Mouse (Mus musculus): ENCODE data around the gene Zfp800. TPM values are rescaled to one million over a fixed set of nuclear protein-coding genes. Genes with fewer than 3 reads are reported as not detected.

The Zfp800 gene
- polyA plus RNA-seq, 1 experiment from 2014 or later = 19.6 TPM

- H3K27ac ChIP-seq (ENCODE audit: low read depth, low read length) = no peak overlapping the region
- H3K9ac ChIP-seq (ENCODE audit: low read length) = no peak overlapping the region
- H3K36me3 ChIP-seq (ENCODE audit: control insufficient read depth, insufficient read depth, low read length) = no peaks in the 10 kb centered on the region
- no peak overlapping the region for H3K4me3 ChIP-seq (ENCODE audit: low read depth, low read length)
- no peaks in the 10 kb centered on the region for H3K27me3 ChIP-seq (replicated peaks; ENCODE audit: control insufficient read depth, insufficient read depth, low read length)
- DNase-seq (ENCODE audit: low spot score) (peak; percentile 37), ATAC-seq (no peak)
- no peaks in the 10 kb centered on the region for H3K4me1 ChIP-seq (ENCODE audit: control insufficient read depth, insufficient read depth, low read length)
- no peak overlapping the region for H3K4me2 ChIP-seq (ENCODE audit: low read length)
- no peaks in the 10 kb centered on the region for H3K9me3 ChIP-seq (replicated peaks; ENCODE audit: control insufficient read depth, low read length)
These were observed 88.1 kb downstream of the Zfp800 start for GRCm38 (mm10) chr6:28309692-28310091.

- H3K4me1 ChIP-seq (ENCODE audit: control insufficient read depth, insufficient read depth, low read length) = no peaks in the 10 kb centered on the region
- DNase-seq (ENCODE audit: low spot score) = no peak
- H3K36me3 ChIP-seq (ENCODE audit: control insufficient read depth, insufficient read depth, low read length) = no peaks in the 10 kb centered on the region
- 88% methylated on average over 3 of the region's 3 CpGs for WGBS
- H3K27ac ChIP-seq (ENCODE audit: low read depth, low read length) = no peak overlapping the region
- H3K9me3 ChIP-seq (replicated peaks; ENCODE audit: control insufficient read depth, low read length) = no peaks in the 10 kb centered on the region
- ATAC-seq = no peak
- no peak overlapping the region for H3K9ac ChIP-seq (ENCODE audit: low read length)
- H3K27me3 ChIP-seq (replicated peaks; ENCODE audit: control insufficient read depth, insufficient read depth, low read length) = no peaks in the 10 kb centered on the region
- H3K4me2 ChIP-seq (ENCODE audit: low read length) = no peak overlapping the region
- H3K4me3 ChIP-seq (ENCODE audit: low read depth, low read length) = no peak overlapping the region
These were observed 88.9 kb downstream of the Zfp800 start for GRCm38 (mm10) chr6:28308929-28309328.

- Histone ChIP-seq H3K9ac (ENCODE audit: low read length) (no peak overlapping the region), H3K36me3 (ENCODE audit: control insufficient read depth, insufficient read depth, low read length) (no peaks in the 10 kb centered on the region), H3K9me3 (replicated peaks; ENCODE audit: control insufficient read depth, low read length) (no peaks in the 10 kb centered on the region), H3K27me3 (replicated peaks; ENCODE audit: control insufficient read depth, insufficient read depth, low read length) (no peaks in the 10 kb centered on the region), H3K27ac (ENCODE audit: low read depth, low read length) (no peak overlapping the region), H3K4me3 (ENCODE audit: low read depth, low read length) (no peak overlapping the region), H3K4me2 (ENCODE audit: low read length) (no peak overlapping the region), H3K4me1 (ENCODE audit: control insufficient read depth, insufficient read depth, low read length) (no peaks in the 10 kb centered on the region)
- ATAC-seq (no peak), DNase-seq (ENCODE audit: low spot score) (no peak)
- 73% methylated on average over 2 of the region's 2 CpGs for WGBS
These were observed 91.1 kb downstream of the Zfp800 start for GRCm38 (mm10) chr6:28306702-28307101.

- H3K4me3 ChIP-seq (ENCODE audit: low read depth, low read length) = no peak overlapping the region
- DNase-seq (ENCODE audit: low spot score) = no peak
- no peak overlapping the region for H3K9ac ChIP-seq (ENCODE audit: low read length)
- no peak for ATAC-seq
- no peaks in the 10 kb centered on the region for H3K27me3 ChIP-seq (replicated peaks; ENCODE audit: control insufficient read depth, insufficient read depth, low read length)
- H3K27ac ChIP-seq (ENCODE audit: low read depth, low read length) = no peak overlapping the region
- no peaks in the 10 kb centered on the region for H3K4me1 ChIP-seq (ENCODE audit: control insufficient read depth, insufficient read depth, low read length)
- no peak overlapping the region for H3K4me2 ChIP-seq (ENCODE audit: low read length)
- no peaks in the 10 kb centered on the region for H3K36me3 ChIP-seq (ENCODE audit: control insufficient read depth, insufficient read depth, low read length)
- 18% methylated on average over 8 of the region's 8 CpGs for WGBS
- H3K9me3 ChIP-seq (replicated peaks; ENCODE audit: control insufficient read depth, low read length) = no peaks in the 10 kb centered on the region
These were observed 101.5 kb downstream of the Zfp800 start for GRCm38 (mm10) chr6:28296306-28296705.

- Histone ChIP-seq H3K4me2 (ENCODE audit: low read length) (no peak overlapping the region), H3K9me3 (replicated peaks; ENCODE audit: control insufficient read depth, low read length) (no peaks in the 10 kb centered on the region), H3K4me1 (ENCODE audit: control insufficient read depth, insufficient read depth, low read length) (no peaks in the 10 kb centered on the region), H3K27ac (ENCODE audit: low read depth, low read length) (no peak overlapping the region), H3K36me3 (ENCODE audit: control insufficient read depth, insufficient read depth, low read length) (no peaks in the 10 kb centered on the region), H3K27me3 (replicated peaks; ENCODE audit: control insufficient read depth, insufficient read depth, low read length) (no peaks in the 10 kb centered on the region), H3K9ac (ENCODE audit: low read length) (no peak overlapping the region), H3K4me3 (ENCODE audit: low read depth, low read length) (no peak overlapping the region)
- 60% methylated on average over 7 of the region's 7 CpGs for WGBS
- no peak for DNase-seq (ENCODE audit: low spot score)
- ATAC-seq = no peak
These were observed 102.2 kb downstream of the Zfp800 start for GRCm38 (mm10) chr6:28295581-28295980.

- no peaks in the 10 kb centered on the region for H3K36me3 ChIP-seq (ENCODE audit: control insufficient read depth, insufficient read depth, low read length)
- no peak overlapping the region for H3K9ac ChIP-seq (ENCODE audit: low read length)
- no peak overlapping the region for H3K27ac ChIP-seq (ENCODE audit: low read depth, low read length)
- H3K4me3 ChIP-seq (ENCODE audit: low read depth, low read length) = no peak overlapping the region
- DNase-seq (ENCODE audit: low spot score) (no peak), ATAC-seq (no peak)
- H3K4me1 ChIP-seq (ENCODE audit: control insufficient read depth, insufficient read depth, low read length) = no peaks in the 10 kb centered on the region
- H3K4me2 ChIP-seq (ENCODE audit: low read length) = no peak overlapping the region
- no peaks in the 10 kb centered on the region for H3K27me3 ChIP-seq (replicated peaks; ENCODE audit: control insufficient read depth, insufficient read depth, low read length)
- no peaks in the 10 kb centered on the region for H3K9me3 ChIP-seq (replicated peaks; ENCODE audit: control insufficient read depth, low read length)
- 81% methylated on average over 6 of the region's 6 CpGs for WGBS
These were observed 105.0 kb downstream of the Zfp800 start for GRCm38 (mm10) chr6:28292810-28293209.

- no peaks in the 10 kb centered on the region for H3K36me3 ChIP-seq (ENCODE audit: control insufficient read depth, insufficient read depth, low read length)
- H3K27me3 ChIP-seq (replicated peaks; ENCODE audit: control insufficient read depth, insufficient read depth, low read length) = no peaks in the 10 kb centered on the region
- ATAC-seq (no peak), DNase-seq (ENCODE audit: low spot score) (no peak)
- H3K4me1 ChIP-seq (ENCODE audit: control insufficient read depth, insufficient read depth, low read length) = no peaks in the 10 kb centered on the region
- 72% methylated on average over 2 of the region's 2 CpGs for WGBS
- no peak overlapping the region for H3K27ac ChIP-seq (ENCODE audit: low read depth, low read length)
- no peak overlapping the region for H3K4me3 ChIP-seq (ENCODE audit: low read depth, low read length)
- H3K9me3 ChIP-seq (replicated peaks; ENCODE audit: control insufficient read depth, low read length) = no peaks in the 10 kb centered on the region
- no peak overlapping the region for H3K9ac ChIP-seq (ENCODE audit: low read length)
- no peak overlapping the region for H3K4me2 ChIP-seq (ENCODE audit: low read length)
These were observed 117.9 kb downstream of the Zfp800 start for GRCm38 (mm10) chr6:28279886-28280285.

GRCm38 (mm10) chr6:28262198-28262621 is 135.6 kb downstream of the Zfp800 start:
- peak overlapping the region; percentile 63; the same call in 1 of the 2 replicates for H3K27ac ChIP-seq (ENCODE audit: low read depth, low read length)
- H3K9me3 ChIP-seq (replicated peaks; ENCODE audit: control insufficient read depth, low read length) = no peaks in the 10 kb centered on the region
- H3K4me1 ChIP-seq (ENCODE audit: control insufficient read depth, insufficient read depth, low read length) = peaks cover 6% of the 10 kb centered on the region
- ATAC-seq = peak; percentile 73
- WGBS = under 1% methylated on average over 28 of the region's 29 CpGs
- no peaks in the 10 kb centered on the region for H3K27me3 ChIP-seq (replicated peaks; ENCODE audit: control insufficient read depth, insufficient read depth, low read length)
- peak overlapping the region; percentile 97 for H3K4me2 ChIP-seq (ENCODE audit: low read length)
- H3K36me3 ChIP-seq (ENCODE audit: control insufficient read depth, insufficient read depth, low read length) = peaks cover 5% of the 10 kb centered on the region; the same call in 1 of the 2 replicates
- no peak for DNase-seq (ENCODE audit: low spot score)
- peak overlapping the region; percentile 74 for H3K9ac ChIP-seq (ENCODE audit: low read length)
- peak overlapping the region; percentile 83 for H3K4me3 ChIP-seq (ENCODE audit: low read depth, low read length)

GRCm38 (mm10) chr6:28261307-28262197 is 136.3 kb downstream of the Zfp800 start:
- H3K27me3 ChIP-seq (replicated peaks; ENCODE audit: control insufficient read depth, insufficient read depth, low read length) = no peaks in the 10 kb centered on the region
- H3K4me1 ChIP-seq (ENCODE audit: control insufficient read depth, insufficient read depth, low read length) = peaks cover 6% of the 10 kb centered on the region
- H3K9ac ChIP-seq (ENCODE audit: low read length) = peak overlapping the region; percentile 74
- peaks cover 5% of the 10 kb centered on the region; the same call in 1 of the 2 replicates for H3K36me3 ChIP-seq (ENCODE audit: control insufficient read depth, insufficient read depth, low read length)
- peak; percentile 94 for ATAC-seq
- peak overlapping the region; percentile 83 for H3K4me3 ChIP-seq (ENCODE audit: low read depth, low read length)
- peak overlapping the region; percentile 97 for H3K4me2 ChIP-seq (ENCODE audit: low read length)
- no peaks in the 10 kb centered on the region for H3K9me3 ChIP-seq (replicated peaks; ENCODE audit: control insufficient read depth, low read length)
- H3K27ac ChIP-seq (ENCODE audit: low read depth, low read length) = peak overlapping the region; percentile 75
- DNase-seq (ENCODE audit: low spot score) = peak; percentile 89
- under 1% methylated on average over 77 of the region's 131 CpGs for WGBS
